Mouse (Mus musculus) ES-Bruce4 (cell line): Measurements from ENCODE around the gene Rab11fip5.

ENCODE experiments used
- CTCF ChIP-seq: IDR thresholded peaks from one replicate; pipeline ENCODE4 v1.8.1; 2011; ENCODE audit warnings: low read depth, low read length
- EP300 ChIP-seq: IDR thresholded peaks from 2 replicates; pipeline ENCODE4 v1.6.1; 2011; ENCODE audit warnings: low read depth, low read length; ENCODE audit not compliant: insufficient read depth
- POLR2A ChIP-seq: IDR thresholded peaks from one replicate; pipeline ENCODE4 v1.8.1; 2011; ENCODE audit warnings: low read length; ENCODE audit not compliant: insufficient read depth

GRCm38 (mm10) chr6:85356682-85357465 is 17.6 kb downstream of the Rab11fip5 start:
- TF ChIP-seq POLR2A (no peak), CTCF (no peak), EP300 (no peak)
